Mouse (Mus musculus): ENCODE data around the gene Dpf3.

- TF ChIP-seq CTCF (IDR thresholded peaks at IDR 0.05; ENCODE audit: extremely low read depth, insufficient read depth, insufficient read length, insufficient replicate concordance) (no peak), POLR2A (IDR thresholded peaks at IDR 0.05; ENCODE audit: low read depth, low read length) (no peak)
Measured at GRCm38 (mm10) chr12:83438002-83438401, 49.5 kb downstream of the Dpf3 start.
